Mouse (Mus musculus) C2C12 (cell line): ENCODE measurements around the gene Ttc39b.

ENCODE experiments used
- CTCF ChIP-seq: IDR thresholded peaks from one replicate; pipeline ENCODE4 v1.5.1; 2011; ENCODE audit not compliant: control insufficient read depth, insufficient read depth, insufficient read length
- FOSL1 ChIP-seq: IDR thresholded peaks from one replicate; pipeline ENCODE4 v1.8.0; 2011; ENCODE audit warnings: mild to moderate bottlenecking, low read length; ENCODE audit not compliant: poor library complexity, insufficient read depth, severe bottlenecking
- MAX ChIP-seq: IDR thresholded peaks from one replicate; pipeline ENCODE4 v1.6.1; 2011; ENCODE audit warnings: mild to moderate bottlenecking, control low read depth
- MYOD1 ChIP-seq: IDR thresholded peaks from one replicate; pipeline ENCODE4 v1.6.1; 2011; ENCODE audit warnings: low read depth; ENCODE audit not compliant: control insufficient read depth, insufficient read length
- MYOG ChIP-seq: IDR thresholded peaks from one replicate; pipeline ENCODE4 v1.6.1; 2011; ENCODE audit not compliant: control insufficient read depth, insufficient read length; ENCODE audit errors: extremely low read depth
- USF1 ChIP-seq: IDR thresholded peaks from one replicate; pipeline ENCODE4 v1.6.1; 2011; ENCODE audit warnings: low read depth, mild to moderate bottlenecking, control low read depth, moderate library complexity

DNA sequence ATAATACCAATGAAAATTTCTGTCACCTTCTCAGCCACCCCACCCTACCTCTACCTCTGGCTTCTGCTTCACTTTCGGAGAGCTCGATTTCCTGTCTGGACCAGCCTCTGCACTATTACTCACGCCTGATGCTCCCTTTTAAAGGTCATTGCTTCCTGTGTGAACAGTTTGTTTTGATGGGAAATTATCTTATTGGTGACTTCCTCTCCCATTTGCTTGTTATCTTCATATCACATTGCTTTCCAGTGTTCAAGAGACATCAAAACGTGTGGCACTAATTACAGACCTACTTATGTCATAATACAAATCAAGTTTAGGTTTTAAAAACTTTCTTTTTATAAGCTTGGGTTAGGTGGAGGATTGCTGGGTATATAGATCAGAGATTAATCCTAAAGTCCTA lies 3.5 kb upstream of the Ttc39b start:
- no peak for TF ChIP-seq CTCF
- TF ChIP-seq MAX, result no peak
- no peak for TF ChIP-seq USF1
- TF ChIP-seq MYOG, result no peak
- no peak for TF ChIP-seq MYOD1
- TF ChIP-seq FOSL1, result no peak
